Mouse (Mus musculus) heart, embryonic 10.5 days (tissue): ENCODE results near the gene Ttll3. TPM values are rescaled to one million over a fixed set of nuclear protein-coding genes. Genes with fewer than 3 reads are reported as not detected.

ENCODE experiments used
- DNase-seq: peaks from one replicate; pipeline ENCODE4 v3.0.0-alpha.2; 2017; ENCODE audit warnings: low spot score
- H3K27ac ChIP-seq: fragments of 300-500 bp; sonication (generic); 2 replicates; pipeline ENCODE4 v1.5.1; 2016; ENCODE audit warnings: mild to moderate bottlenecking
- H3K27me3 ChIP-seq: fragments of 300-500 bp; sonication (generic); 2 replicates; pipeline ENCODE4 v1.6.1; 2016; ENCODE audit warnings: mild to moderate bottlenecking; ENCODE audit not compliant: poor library complexity, insufficient read depth, severe bottlenecking
- H3K36me3 ChIP-seq: fragments of 300-500 bp; sonication (generic); 2 replicates; pipeline ENCODE4 v1.6.1; 2016; ENCODE audit warnings: mild to moderate bottlenecking, moderate library complexity
- H3K4me1 ChIP-seq: fragments of 300-500 bp; sonication (generic); 2 replicates; pipeline ENCODE4 v1.6.1; 2016; ENCODE audit warnings: mild to moderate bottlenecking
- H3K4me3 ChIP-seq: fragments of 300-500 bp; sonication (generic); 2 replicates; pipeline ENCODE4 v1.5.1; 2016; ENCODE audit warnings: mild to moderate bottlenecking, moderate library complexity
- H3K9me3 ChIP-seq: fragments of 300-500 bp; sonication (generic); 2 replicates; pipeline ENCODE4 v1.6.1; 2016; ENCODE audit warnings: mild to moderate bottlenecking, moderate library complexity
- WGBS: fragments of 180-500 bp; shearing (Covaris S2); methylation state at CpG from one replicate; pipeline ENCODE4 v1.1.7; 2016; 5-methylcytosine and 5-hydroxymethylcytosine counted together
- polyA plus RNA-seq: library from polyadenylated mRNA; unstranded; fragments of >200 nt; fragmentation: Nextera tagmentation; extraction: Ambion mirVana; gene quantifications from 2 replicates; pipeline ENCODE4 v1.2.1, GENCODE M21; 2016

Gene Ttll3
- polyA plus RNA-seq, 1 experiment from 2014 or later, result 2.5 TPM

DNA sequence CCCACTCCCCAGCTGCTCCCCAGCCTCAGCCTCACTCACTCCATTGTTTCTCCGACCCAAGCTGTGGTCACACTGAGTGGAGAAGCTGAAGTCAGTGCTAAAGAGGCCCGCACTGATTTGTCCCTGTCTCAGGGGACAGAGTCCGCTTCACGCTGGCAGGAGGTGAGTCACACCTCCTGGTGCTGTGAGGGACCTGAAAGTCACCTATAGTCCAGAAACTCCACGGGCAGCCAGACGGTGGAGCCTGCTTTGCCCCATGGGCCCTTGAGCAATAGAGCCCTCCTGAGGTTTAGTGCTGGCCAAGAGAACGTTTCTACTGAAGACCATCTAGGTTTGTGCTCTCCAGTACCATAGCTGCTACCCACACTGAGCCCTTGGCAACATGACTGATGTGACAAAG is 45.6 kb downstream of the Ttll3 start:
- H3K27ac ChIP-seq, result no peak overlapping the region
- H3K4me1 ChIP-seq, result no peaks in the 10 kb centered on the region
- 62% methylated on average over 7 of the region's 7 CpGs for WGBS
- H3K36me3 ChIP-seq, result no peaks in the 10 kb centered on the region
- DNase-seq, result no peak
- no peak overlapping the region for H3K4me3 ChIP-seq
- no peaks in the 10 kb centered on the region for H3K27me3 ChIP-seq
- H3K9me3 ChIP-seq, result no peaks in the 10 kb centered on the region

- no peaks in the 10 kb centered on the region for H3K9me3 ChIP-seq
- H3K27me3 ChIP-seq, result no peaks in the 10 kb centered on the region
- H3K4me3 ChIP-seq, result no peak within 1 kb of the TSS
- 75% methylated on average over 9 of the region's 9 CpGs for WGBS
- H3K27ac ChIP-seq, result no peak within 1 kb of the TSS
- no peaks in the 10 kb centered on the region for H3K4me1 ChIP-seq
- no peak for DNase-seq
- H3K36me3 ChIP-seq, result no peaks in the 10 kb centered on the region
These were observed 46.7 kb downstream of the Ttll3 start, which contains the start of gene Cidec for GRCm38 (mm10) chr6:113435664-113436205. Gene Cidec, minus strand, starts transcription at chr6:113435760.

- no peak for DNase-seq
These were observed 48.1 kb downstream of the Ttll3 start for GRCm38 (mm10) chr6:113437135-113437534.

GRCm38 (mm10) chr6:113438721-113439430 is 49.8 kb downstream of the Ttll3 start:
- DNase-seq, result no peak
- no peak overlapping the region for H3K4me3 ChIP-seq
- no peaks in the 10 kb centered on the region for H3K9me3 ChIP-seq
- peaks cover 13% of the 10 kb centered on the region for H3K4me1 ChIP-seq
- no peak overlapping the region for H3K27ac ChIP-seq
- WGBS, result 56% methylated on average over 12 of the region's 12 CpGs
- no peaks in the 10 kb centered on the region for H3K36me3 ChIP-seq
- no peaks in the 10 kb centered on the region for H3K27me3 ChIP-seq

More at GRCm38 (mm10) chr6:113437135-113437534, 48.1 kb downstream of the Ttll3 start:
- H3K4me3 ChIP-seq, result no peak overlapping the region
- no peaks in the 10 kb centered on the region for H3K27me3 ChIP-seq
- H3K27ac ChIP-seq, result no peak overlapping the region
- 69% methylated on average over 12 of the region's 12 CpGs for WGBS
- 0 out of 2 replicates have a peak, but pooled peaks cover 3% of the 10 kb centered on the region for H3K4me1 ChIP-seq
- H3K9me3 ChIP-seq, result no peaks in the 10 kb centered on the region
- no peaks in the 10 kb centered on the region for H3K36me3 ChIP-seq

GRCm38 (mm10) chr6:113440686-113441085 is 51.6 kb downstream of the Ttll3 start:
- 84% methylated on average over 3 of the region's 3 CpGs for WGBS
- Histone ChIP-seq H3K27ac (no peak overlapping the region), H3K4me1 (peaks cover 13% of the 10 kb centered on the region), H3K4me3 (no peak overlapping the region), H3K9me3 (no peaks in the 10 kb centered on the region), H3K27me3 (no peaks in the 10 kb centered on the region), H3K36me3 (peaks cover 4% of the 10 kb centered on the region; the same call in 1 of the 2 replicates)
- no peak for DNase-seq

DNA sequence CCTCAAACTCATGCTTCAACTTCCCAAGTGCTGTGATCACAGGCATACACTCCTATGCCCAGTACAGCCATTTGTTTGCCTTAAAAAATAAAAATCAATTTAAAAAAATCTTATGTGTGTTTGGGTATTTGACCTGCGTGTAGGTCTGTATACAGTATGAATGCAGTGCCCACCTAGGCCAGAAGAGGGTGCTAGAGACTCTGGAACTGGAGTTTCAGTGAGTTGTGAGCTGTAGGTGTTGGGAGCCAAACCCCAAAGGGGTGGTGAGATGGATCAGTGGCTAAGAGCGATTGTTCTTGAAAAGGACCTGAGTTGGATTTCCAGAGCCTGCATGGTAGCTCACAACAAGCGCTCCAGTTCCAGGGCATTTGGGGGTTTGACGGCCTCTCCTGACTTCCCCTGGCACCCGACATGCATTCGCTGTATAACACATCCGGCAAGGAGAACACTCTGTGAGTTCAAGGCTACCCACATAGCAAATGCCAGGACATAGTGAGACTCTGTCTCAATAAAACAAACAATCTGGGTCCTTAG is 52.2 kb downstream of the Ttll3 start:
- H3K36me3 ChIP-seq, result peaks cover 7% of the 10 kb centered on the region; the same call in 1 of the 2 replicates
- peaks cover 13% of the 10 kb centered on the region for H3K4me1 ChIP-seq
- no peak overlapping the region for H3K27ac ChIP-seq
- H3K9me3 ChIP-seq, result no peaks in the 10 kb centered on the region
- H3K4me3 ChIP-seq, result no peak overlapping the region
- WGBS, result 54% methylated on average over 7 of the region's 7 CpGs
- H3K27me3 ChIP-seq, result no peaks in the 10 kb centered on the region
- DNase-seq, result peak; percentile 85

- WGBS, result 42% methylated on average over 9 of the region's 9 CpGs
- H3K36me3 ChIP-seq, result peaks cover 15% of the 10 kb centered on the region
- H3K4me3 ChIP-seq, result peak overlapping the region; percentile 95
- peaks cover 13% of the 10 kb centered on the region for H3K4me1 ChIP-seq
- H3K27ac ChIP-seq, result peak overlapping the region; percentile 95
- no peaks in the 10 kb centered on the region for H3K9me3 ChIP-seq
- no peaks in the 10 kb centered on the region for H3K27me3 ChIP-seq
- DNase-seq, result no peak
These were observed 53.0 kb downstream of the Ttll3 start for GRCm38 (mm10) chr6:113442087-113442441.

GRCm38 (mm10) chr6:113442442-113443090 is 53.5 kb downstream of the Ttll3 start, which contains the start of gene Jagn1:
Gene Jagn1, plus strand, starts transcription at chr6:113442569.
- Histone ChIP-seq H3K4me1 (peaks cover 13% of the 10 kb centered on the region), H3K27ac (peak within 1 kb of the TSS; percentile 95), H3K27me3 (no peaks in the 10 kb centered on the region), H3K36me3 (peaks cover 20% of the 10 kb centered on the region), H3K4me3 (peak within 1 kb of the TSS; percentile 95), H3K9me3 (no peaks in the 10 kb centered on the region)
- DNase-seq, result peak; percentile 95
- WGBS, result under 1% methylated on average over 45 of the region's 45 CpGs

- Histone ChIP-seq H3K36me3 (peaks cover 26% of the 10 kb centered on the region), H3K27ac (peak overlapping the region; percentile 95), H3K9me3 (no peaks in the 10 kb centered on the region), H3K4me3 (peak overlapping the region; percentile 95), H3K27me3 (no peaks in the 10 kb centered on the region), H3K4me1 (peaks cover 13% of the 10 kb centered on the region)
- 46% methylated on average over 12 of the region's 12 CpGs for WGBS
- DNase-seq, result no peak
These were observed 54.0 kb downstream of the Ttll3 start for GRCm38 (mm10) chr6:113443091-113443490.

- WGBS, result 88% methylated on average over 8 of the region's 8 CpGs
- Histone ChIP-seq H3K27ac (no peak overlapping the region), H3K36me3 (peaks cover 38% of the 10 kb centered on the region)
These were observed 55.3 kb downstream of the Ttll3 start for GRCm38 (mm10) chr6:113444207-113444965.

GRCm38 (mm10) chr6:113447639-113448038 is 58.6 kb downstream of the Ttll3 start:
- Histone ChIP-seq H3K27me3 (no peaks in the 10 kb centered on the region), H3K4me1 (peaks cover 10% of the 10 kb centered on the region), H3K27ac (no peak overlapping the region), H3K4me3 (no peak overlapping the region), H3K36me3 (peaks cover 38% of the 10 kb centered on the region), H3K9me3 (no peaks in the 10 kb centered on the region)
- DNase-seq, result no peak
- WGBS, result 92% methylated on average over 4 of the region's 4 CpGs

More at GRCm38 (mm10) chr6:113444207-113444965, 55.3 kb downstream of the Ttll3 start:
- Histone ChIP-seq H3K4me3 (no peak overlapping the region), H3K27me3 (no peaks in the 10 kb centered on the region), H3K9me3 (no peaks in the 10 kb centered on the region), H3K4me1 (peaks cover 13% of the 10 kb centered on the region)
- no peak for DNase-seq

GRCm38 (mm10) chr6:113451839-113452238 is 62.8 kb downstream of the Ttll3 start:
- Histone ChIP-seq H3K27me3 (no peaks in the 10 kb centered on the region), H3K4me1 (0 out of 2 replicates have a peak, but pooled peaks cover 4% of the 10 kb centered on the region), H3K36me3 (peaks cover 24% of the 10 kb centered on the region), H3K9me3 (no peaks in the 10 kb centered on the region), H3K4me3 (no peak overlapping the region), H3K27ac (no peak overlapping the region)
- WGBS, result 81% methylated on average over 2 of the region's 2 CpGs
- DNase-seq, result no peak
